Mouse (Mus musculus): ENCODE measurements around the gene 1700042G07Rik. TPM values are rescaled to one million over a fixed set of nuclear protein-coding genes. Genes with fewer than 3 reads are reported as not detected.

The 1700042G07Rik gene
- polyA plus RNA-seq, 1 experiment from 2014 or later = not detected

DNA sequence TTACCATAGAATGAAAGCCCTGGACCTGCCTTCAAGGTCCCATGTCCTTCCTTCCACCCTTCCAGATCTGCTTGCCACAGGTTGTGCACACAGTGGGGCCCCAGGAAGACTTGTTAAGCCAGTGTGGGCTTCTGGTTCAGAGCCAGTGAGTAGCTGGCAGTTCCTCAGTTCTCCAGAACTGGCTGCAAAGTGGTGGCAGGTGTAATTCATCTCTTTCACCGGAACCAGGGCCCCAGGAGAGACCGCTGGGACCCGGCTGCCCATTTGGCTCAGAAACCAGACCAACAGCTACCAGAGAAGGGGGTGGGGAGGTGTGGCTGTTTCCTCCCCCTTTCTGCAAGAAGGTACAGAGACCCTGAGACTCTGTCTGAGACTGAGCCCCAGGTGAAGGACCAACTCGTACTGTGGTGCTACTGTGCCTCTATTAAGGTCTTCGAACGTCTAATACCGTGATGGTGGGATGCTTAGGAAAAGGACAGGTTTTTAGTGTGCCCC lies 29.8 kb upstream of the 1700042G07Rik start:
- Histone ChIP-seq H3K36me3 (no peaks in the 10 kb centered on the region), H3K9me3 (no peaks in the 10 kb centered on the region), H3K27ac (replicated peaks) (no peak overlapping the region), H3K4me1 (peaks cover 27% of the 10 kb centered on the region), H3K27me3 (replicated peaks) (peaks cover 15% of the 10 kb centered on the region), H3K4me3 (peak overlapping the region; percentile 81), H3K4me2 (peak overlapping the region; percentile 93), H3K9ac (peak overlapping the region; percentile 85)
- no peak for ATAC-seq (ENCODE audit: extremely low read depth, insufficient number of reproducible peaks, low FRiP score, low TSS enrichment)
- 15% methylated on average over 7 of the region's 7 CpGs for WGBS

DNA sequence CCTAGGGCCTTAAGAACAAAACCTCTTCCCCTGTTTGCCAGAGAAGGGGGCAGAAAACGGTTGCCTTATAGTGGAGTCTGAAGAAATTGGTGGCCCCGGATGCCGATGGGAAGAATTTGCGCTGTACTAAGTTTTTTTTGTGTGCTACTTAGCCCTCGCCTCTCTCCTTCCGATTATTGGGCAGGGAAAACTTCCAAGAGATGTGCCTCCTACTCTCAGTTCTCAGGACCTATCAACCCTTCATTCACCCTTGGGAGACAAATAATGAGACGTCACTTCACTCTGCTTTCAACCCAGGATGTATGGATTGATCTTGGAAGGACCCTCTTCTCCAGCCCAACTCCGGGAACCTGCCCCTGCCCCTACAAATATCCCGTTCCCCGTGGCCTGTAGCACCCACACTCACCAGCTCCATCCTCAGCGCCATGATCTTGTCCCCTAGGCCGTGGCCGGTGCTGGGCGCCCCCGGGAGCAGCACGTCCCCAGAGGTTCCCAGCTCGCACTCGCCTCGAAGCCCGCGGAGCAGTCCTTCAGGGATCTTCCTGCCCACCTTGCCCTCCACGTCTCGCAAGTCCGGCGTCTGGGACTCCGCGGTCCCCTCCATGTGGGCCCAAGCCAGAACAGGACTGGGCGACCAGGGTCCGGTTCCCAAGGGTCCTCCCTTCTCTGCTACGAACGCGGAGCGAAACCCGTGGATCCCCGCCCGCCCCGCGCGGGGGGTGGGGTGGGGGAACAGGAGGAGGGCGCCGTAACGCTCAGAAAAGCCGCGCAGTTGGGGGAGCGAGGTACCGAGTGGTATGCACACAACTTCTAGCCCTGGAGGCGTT lies 29.1 kb upstream of the 1700042G07Rik start:
- no peaks in the 10 kb centered on the region for H3K36me3 ChIP-seq
- H3K4me2 ChIP-seq = peak overlapping the region; percentile 93
- no peak; the same call in 1 of the 2 replicates for ATAC-seq (ENCODE audit: extremely low read depth, insufficient number of reproducible peaks, low FRiP score, low TSS enrichment)
- peaks cover 15% of the 10 kb centered on the region for H3K27me3 ChIP-seq (replicated peaks)
- peak overlapping the region; percentile 81 for H3K4me3 ChIP-seq
- no peak overlapping the region for H3K27ac ChIP-seq (replicated peaks)
- WGBS = under 1% methylated on average over 47 of the region's 47 CpGs
- H3K4me1 ChIP-seq = peaks cover 27% of the 10 kb centered on the region
- H3K9me3 ChIP-seq = no peaks in the 10 kb centered on the region
- peak overlapping the region; percentile 85 for H3K9ac ChIP-seq

DNA sequence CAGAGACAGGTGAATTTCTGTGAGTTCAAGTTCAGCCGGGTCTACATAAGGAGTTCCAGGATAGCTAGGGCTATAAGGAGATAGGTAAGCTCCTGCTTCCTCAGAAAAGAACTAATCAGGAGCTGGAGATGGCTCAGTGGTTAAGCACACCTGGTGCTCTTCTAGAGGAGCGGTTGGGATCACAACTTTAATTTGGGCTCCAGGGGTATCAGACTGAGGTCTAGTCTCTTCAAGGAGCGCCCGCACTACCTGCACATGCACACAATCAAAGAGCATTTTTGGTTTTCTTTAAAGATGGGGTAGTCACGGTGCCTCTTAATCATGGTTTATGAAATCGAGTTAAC lies 23.4 kb upstream of the 1700042G07Rik start:
- Histone ChIP-seq H3K36me3 (peaks cover 33% of the 10 kb centered on the region), H3K9ac (peak overlapping the region; percentile 98), H3K4me2 (peak overlapping the region; percentile 81), H3K9me3 (no peaks in the 10 kb centered on the region), H3K27ac (replicated peaks) (peak overlapping the region; percentile 91), H3K4me1 (peaks cover 21% of the 10 kb centered on the region), H3K4me3 (peak overlapping the region; percentile 86), H3K27me3 (replicated peaks) (no peaks in the 10 kb centered on the region)
- ATAC-seq (ENCODE audit: extremely low read depth, insufficient number of reproducible peaks, low FRiP score, low TSS enrichment) = no peak
- WGBS = 20% methylated on average over 6 of the region's 6 CpGs

DNA sequence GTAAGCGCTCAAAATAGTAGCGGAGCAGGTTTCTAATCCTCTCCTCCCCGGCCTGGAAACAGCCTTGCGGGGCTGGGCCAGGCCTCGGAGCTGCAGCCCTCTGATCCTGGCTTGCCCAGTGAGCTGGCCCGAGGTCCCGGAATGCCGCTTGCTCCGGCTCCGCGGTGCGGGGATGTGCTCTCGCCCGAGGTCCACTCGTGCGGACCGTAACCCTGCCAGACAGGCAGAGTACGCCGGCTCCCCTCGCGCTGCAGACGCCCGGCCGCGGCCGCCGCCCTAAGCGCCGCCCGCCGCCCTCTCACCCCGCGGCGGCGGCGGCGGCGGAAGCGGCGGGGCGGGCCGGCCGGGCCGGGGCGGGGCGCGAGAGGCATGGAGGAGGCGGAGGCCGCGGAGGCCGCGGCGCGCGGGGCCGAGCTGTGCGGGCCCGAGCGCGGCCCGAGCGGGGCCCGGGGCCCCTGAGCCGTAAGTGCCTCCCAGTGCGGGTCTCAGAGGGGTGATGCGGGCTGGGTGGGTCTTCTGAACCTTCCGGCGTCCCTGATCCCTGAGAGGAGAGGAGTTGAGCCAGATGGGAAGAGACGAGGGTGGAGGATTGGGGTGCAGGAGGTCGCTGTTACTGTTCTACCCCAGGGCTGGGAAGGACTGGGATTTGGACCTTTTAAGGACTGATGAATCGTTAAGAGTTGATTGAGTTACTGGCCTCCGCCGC lies 22.9 kb upstream of the 1700042G07Rik start:
- peak; percentile 72 for ATAC-seq (ENCODE audit: extremely low read depth, insufficient number of reproducible peaks, low FRiP score, low TSS enrichment)
- Histone ChIP-seq H3K27ac (replicated peaks) (peak overlapping the region; percentile 91), H3K4me1 (peaks cover 20% of the 10 kb centered on the region), H3K4me2 (peak overlapping the region; percentile 81), H3K9ac (peak overlapping the region; percentile 98), H3K9me3 (no peaks in the 10 kb centered on the region), H3K27me3 (replicated peaks) (no peaks in the 10 kb centered on the region), H3K4me3 (peak overlapping the region; percentile 86), H3K36me3 (peaks cover 38% of the 10 kb centered on the region)
- under 1% methylated on average over 66 of the region's 73 CpGs for WGBS

DNA sequence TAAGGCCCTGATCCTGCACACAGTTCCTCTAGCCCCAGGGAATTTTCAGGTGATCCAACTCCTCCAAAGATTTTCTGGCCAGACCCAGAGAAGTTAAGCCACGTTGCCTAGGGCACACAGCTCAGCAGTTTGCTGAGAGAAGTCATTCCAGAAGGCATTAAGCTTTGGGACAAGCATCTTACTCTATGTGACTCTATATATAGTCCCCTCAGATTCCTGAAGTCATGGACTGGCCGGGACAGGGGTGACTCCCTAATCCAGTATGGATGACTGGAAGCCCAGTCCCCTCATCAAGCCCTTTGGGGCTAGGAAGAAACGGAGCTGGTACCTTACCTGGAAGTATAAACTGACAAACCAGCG lies 22.3 kb upstream of the 1700042G07Rik start:
- Histone ChIP-seq H3K4me3 (peak overlapping the region; percentile 86), H3K9ac (peak overlapping the region; percentile 98), H3K27ac (replicated peaks) (peak overlapping the region; percentile 91), H3K36me3 (peaks cover 43% of the 10 kb centered on the region), H3K27me3 (replicated peaks) (no peaks in the 10 kb centered on the region), H3K9me3 (no peaks in the 10 kb centered on the region), H3K4me1 (peaks cover 20% of the 10 kb centered on the region), H3K4me2 (peak overlapping the region; percentile 81)
- WGBS = 18% methylated on average over 4 of the region's 4 CpGs
- ATAC-seq (ENCODE audit: extremely low read depth, insufficient number of reproducible peaks, low FRiP score, low TSS enrichment) = no peak

DNA sequence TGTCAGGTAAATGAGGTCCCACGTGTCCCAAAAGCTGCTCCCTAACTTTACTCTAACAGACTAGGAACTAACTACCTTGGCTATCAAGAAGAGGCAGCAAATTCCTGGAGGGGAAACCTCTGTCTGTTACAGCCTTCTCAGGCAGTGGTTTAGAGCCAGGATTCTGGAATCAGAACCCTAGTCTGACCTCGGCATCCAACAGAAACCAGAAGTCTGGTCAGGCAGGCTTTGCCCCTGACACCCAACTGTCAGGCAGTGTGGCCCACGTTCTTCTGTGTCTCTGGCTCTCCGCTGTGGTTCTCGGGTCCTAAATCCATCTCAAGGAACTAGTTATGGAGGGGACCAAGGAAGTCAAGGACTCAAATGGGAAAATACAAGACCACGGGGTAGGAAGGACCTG lies 21.9 kb upstream of the 1700042G07Rik start, which contains the start of gene Lurap1:
Gene Lurap1, minus strand, starts transcription at position 101 of the 400 bp plus-strand sequence.
- Histone ChIP-seq H3K4me2 (peak within 1 kb of the TSS; percentile 81), H3K36me3 (peaks cover 47% of the 10 kb centered on the region), H3K4me1 (peaks cover 20% of the 10 kb centered on the region), H3K4me3 (peak within 1 kb of the TSS; percentile 86), H3K9me3 (no peaks in the 10 kb centered on the region), H3K27me3 (replicated peaks) (no peaks in the 10 kb centered on the region), H3K27ac (replicated peaks) (peak within 1 kb of the TSS; percentile 91), H3K9ac (peak within 1 kb of the TSS; percentile 98)
- ATAC-seq (ENCODE audit: extremely low read depth, insufficient number of reproducible peaks, low FRiP score, low TSS enrichment) = no peak
- WGBS = 73% methylated on average over 6 of the region's 6 CpGs

DNA sequence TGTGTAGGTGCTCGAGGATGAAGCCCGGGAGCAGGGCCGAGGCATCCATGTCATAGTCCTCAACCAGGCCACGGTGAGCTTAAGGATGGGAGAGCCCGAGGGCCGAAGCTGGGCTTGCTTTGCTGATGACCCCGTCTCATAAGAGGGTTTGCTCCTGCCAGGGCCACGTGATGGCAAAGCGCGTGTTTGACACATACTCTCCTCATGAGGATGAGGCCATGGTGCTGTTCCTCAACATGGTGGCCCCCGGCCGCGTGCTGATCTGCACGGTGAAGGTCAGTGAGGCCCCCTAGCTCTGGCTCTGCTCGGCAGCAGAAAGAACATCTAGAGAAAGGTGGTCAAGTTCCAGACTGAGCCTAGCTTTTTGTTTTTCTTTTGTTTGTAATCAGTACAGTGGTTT lies 20.5 kb upstream of the 1700042G07Rik start:
- H3K9ac ChIP-seq = no peak overlapping the region
- peaks cover 20% of the 10 kb centered on the region for H3K4me1 ChIP-seq
- ATAC-seq (ENCODE audit: extremely low read depth, insufficient number of reproducible peaks, low FRiP score, low TSS enrichment) = no peak
- WGBS = 90% methylated on average over 15 of the region's 15 CpGs
- H3K27me3 ChIP-seq (replicated peaks) = no peaks in the 10 kb centered on the region
- H3K9me3 ChIP-seq = no peaks in the 10 kb centered on the region
- H3K4me2 ChIP-seq = no peak overlapping the region
- H3K4me3 ChIP-seq = no peak overlapping the region
- peaks cover 62% of the 10 kb centered on the region for H3K36me3 ChIP-seq
- H3K27ac ChIP-seq (replicated peaks) = no peak overlapping the region

DNA sequence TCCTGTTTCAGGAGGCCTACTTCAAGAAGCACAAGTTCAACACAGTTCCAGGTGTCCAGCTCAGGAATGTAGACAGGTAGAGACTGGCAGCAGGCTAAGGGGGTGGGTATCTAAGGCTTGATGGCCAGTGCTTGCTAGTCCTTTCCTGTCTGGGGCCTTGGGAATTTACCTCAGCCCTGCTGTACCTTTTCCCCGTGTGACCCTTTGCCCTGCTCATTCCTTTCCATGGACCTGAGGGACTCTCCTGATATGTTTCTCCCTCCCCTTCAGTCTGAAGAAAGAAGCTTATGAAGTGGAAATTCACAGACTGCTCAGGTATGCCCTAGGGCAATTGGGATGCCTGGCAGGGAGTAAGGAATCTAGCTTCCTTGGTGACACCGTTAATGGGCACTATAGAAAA lies 15.3 kb upstream of the 1700042G07Rik start:
- Histone ChIP-seq H3K4me2 (no peak overlapping the region), H3K4me3 (no peak overlapping the region), H3K9me3 (no peaks in the 10 kb centered on the region), H3K36me3 (peaks cover 85% of the 10 kb centered on the region), H3K27ac (replicated peaks) (no peak overlapping the region), H3K4me1 (peaks cover 24% of the 10 kb centered on the region), H3K9ac (no peak overlapping the region), H3K27me3 (replicated peaks) (no peaks in the 10 kb centered on the region)
- WGBS = 90% methylated on average over 2 of the region's 2 CpGs
- no peak for ATAC-seq (ENCODE audit: extremely low read depth, insufficient number of reproducible peaks, low FRiP score, low TSS enrichment)

DNA sequence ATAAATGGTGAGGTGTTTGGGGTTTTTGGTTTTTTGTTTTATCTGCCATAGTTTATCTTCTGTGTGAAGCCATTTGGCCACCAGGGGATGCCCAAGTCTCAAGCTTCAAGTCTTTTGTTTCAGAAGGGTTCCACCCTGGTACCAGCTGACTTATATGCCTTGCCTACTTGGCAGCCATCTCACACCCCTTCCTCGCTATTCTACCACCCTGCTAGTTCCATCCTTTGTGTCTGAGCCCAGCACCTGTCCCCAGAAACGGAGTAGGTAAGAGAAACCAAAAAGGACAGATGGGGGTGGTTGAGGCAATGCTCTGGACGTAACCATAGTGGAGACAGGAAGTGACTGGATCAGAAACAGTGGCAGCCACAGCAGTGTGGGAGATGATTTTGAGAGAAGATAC lies 13.3 kb upstream of the 1700042G07Rik start:
- Histone ChIP-seq H3K27ac (replicated peaks) (0 out of 2 replicates have a peak overlapping the region, but pooled peaks have one; percentile 5), H3K9me3 (no peaks in the 10 kb centered on the region), H3K36me3 (peaks cover 65% of the 10 kb centered on the region), H3K9ac (no peak overlapping the region), H3K4me1 (peaks cover 30% of the 10 kb centered on the region), H3K4me3 (no peak overlapping the region), H3K27me3 (replicated peaks) (no peaks in the 10 kb centered on the region), H3K4me2 (no peak overlapping the region)
- no peak for ATAC-seq (ENCODE audit: extremely low read depth, insufficient number of reproducible peaks, low FRiP score, low TSS enrichment)
- WGBS = 68% methylated on average over 3 of the region's 3 CpGs

DNA sequence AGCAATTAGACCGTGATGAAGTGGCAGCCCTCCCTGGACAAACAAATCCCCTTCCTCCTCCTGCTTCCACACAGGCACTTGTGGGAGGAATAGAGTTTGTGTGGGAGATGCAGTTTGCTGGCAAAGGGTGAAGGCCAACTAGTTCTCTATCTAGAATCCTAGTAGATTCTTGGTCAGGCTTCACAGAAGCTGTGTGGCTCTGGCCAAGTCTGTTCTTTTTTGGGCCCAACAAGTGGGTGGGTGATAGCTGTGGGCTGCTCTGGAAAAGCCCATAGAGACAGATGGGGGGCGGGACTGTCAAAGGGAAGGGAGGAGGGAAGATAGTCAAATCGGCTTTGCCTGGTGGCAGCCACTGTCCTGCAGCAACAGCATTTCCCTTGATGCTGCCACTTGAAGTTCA lies 12.4 kb upstream of the 1700042G07Rik start:
- H3K4me2 ChIP-seq = no peak overlapping the region
- no peak overlapping the region for H3K4me3 ChIP-seq
- H3K4me1 ChIP-seq = peaks cover 34% of the 10 kb centered on the region
- peaks cover 57% of the 10 kb centered on the region for H3K36me3 ChIP-seq
- no peaks in the 10 kb centered on the region for H3K9me3 ChIP-seq
- H3K27me3 ChIP-seq (replicated peaks) = no peaks in the 10 kb centered on the region
- peak overlapping the region; percentile 38; the same call in 1 of the 2 replicates for H3K9ac ChIP-seq
- ATAC-seq (ENCODE audit: extremely low read depth, insufficient number of reproducible peaks, low FRiP score, low TSS enrichment) = no peak
- H3K27ac ChIP-seq (replicated peaks) = peak overlapping the region; percentile 5; the same call in 1 of the 2 replicates
- WGBS = 40% methylated on average over 3 of the region's 3 CpGs

DNA sequence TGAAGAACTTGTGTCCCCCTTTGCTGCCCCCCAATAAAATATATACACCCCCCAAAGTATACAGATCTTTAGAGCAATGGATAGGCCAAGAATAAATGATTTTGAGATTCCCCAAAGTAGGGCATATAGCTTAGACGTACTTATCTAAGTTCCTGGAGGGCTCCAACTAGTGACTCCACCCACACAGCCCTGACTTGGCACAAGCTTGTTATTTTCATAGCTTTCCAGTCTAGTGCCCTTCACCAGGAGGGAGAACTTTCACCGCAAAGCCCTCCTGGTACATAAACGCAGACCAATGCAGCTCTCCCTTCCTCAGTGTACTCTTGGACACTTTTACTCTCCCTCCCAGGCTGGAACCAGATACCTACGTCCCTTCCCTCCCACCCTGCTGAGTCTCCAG lies 11.0 kb upstream of the 1700042G07Rik start:
- no peak overlapping the region for H3K4me2 ChIP-seq
- no peaks in the 10 kb centered on the region for H3K9me3 ChIP-seq
- 71% methylated on average over 4 of the region's 4 CpGs for WGBS
- no peaks in the 10 kb centered on the region for H3K27me3 ChIP-seq (replicated peaks)
- no peak overlapping the region for H3K4me3 ChIP-seq
- H3K36me3 ChIP-seq = peaks cover 43% of the 10 kb centered on the region
- no peak overlapping the region for H3K9ac ChIP-seq
- H3K4me1 ChIP-seq = peaks cover 34% of the 10 kb centered on the region
- ATAC-seq (ENCODE audit: extremely low read depth, insufficient number of reproducible peaks, low FRiP score, low TSS enrichment) = no peak
- no peak overlapping the region for H3K27ac ChIP-seq (replicated peaks)
